In the genomic region with DNA sequence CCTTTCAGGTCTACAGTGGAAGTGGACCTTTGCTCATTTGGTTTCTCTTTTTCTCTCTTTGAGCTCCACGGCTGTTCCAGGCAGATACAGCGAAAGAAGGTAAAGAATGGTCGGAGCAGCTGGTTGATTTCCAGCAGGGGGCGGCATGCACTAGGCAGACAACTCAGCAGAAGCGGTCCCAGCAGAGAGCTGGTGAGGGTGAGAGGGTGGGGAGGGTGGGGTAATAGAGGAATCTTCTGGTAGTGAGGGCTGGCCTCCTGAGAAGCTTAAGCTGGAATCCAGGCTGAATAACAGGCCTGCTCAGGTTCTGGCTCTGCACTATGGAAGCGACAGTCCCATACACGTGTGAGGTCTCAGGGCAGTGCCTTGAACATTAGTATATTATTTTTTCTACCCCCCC, we compare ENCODE assay signal across 9 mouse cellular contexts. TPM values are rescaled to one million over a fixed set of nuclear protein-coding genes. Genes with fewer than 3 reads are reported as not detected.
DNase-seq lines count a peak whose midpoint lies in the region; ATAC-seq and TF ChIP-seq lines count a peak whose summit lies in the region.
"Had no signal": no experiment of that assay in that cellular context is flagged by ENCODE, and none has a peak within 500 bp of the region (broad histone marks: within the 10 kb centered on the region; RNA-seq: fewer than 3 reads in every experiment).

No protein-coding gene starts in this region.

- no peak for ATAC-seq in Patski
- ATAC-seq in forebrain, embryonic 15.5 days (replicated peaks), result peak; percentile 37
- peak; percentile 57; the same call in 1 of the 2 replicates for ATAC-seq in midbrain, embryonic 12.5 days (ENCODE audit: low FRiP score, low read depth)
- ATAC-seq in megakaryocyte, adult 5-6 weeks (ENCODE audit: poor library complexity, severe bottlenecking), result no peak

- TF ChIP-seq CTCF in Patski (IDR thresholded peaks at IDR 0.05), result peak; percentile 36

- 38% methylated on average over 7 of the region's 7 CpGs for WGBS in forebrain, embryonic 15.5 days
- WGBS in midbrain, embryonic 12.5 days, result 30% methylated on average over 7 of the region's 7 CpGs

- CTCF ChIA-PET in Patski (lab: Charles Lee), result interaction anchor here (0.9 to 1.4 kb wide), 4 partner anchors 11 to 42 kb away, joined by 3 to 5 read pairs (median 3); no protein-coding TSS in a partner anchor

- in situ Hi-C loops in Patski (cut with MboI; ENCODE audit: low pct_unique_long_range_greater_than_20kb), result no loop called here

- H3K36me3 ChIP-seq in forebrain, embryonic 15.5 days, result no peaks in the 10 kb centered on the region
- H3K36me3 ChIP-seq in midbrain, embryonic 12.5 days, result no peaks in the 10 kb centered on the region

- no peak overlapping the region for H3K9ac ChIP-seq in forebrain, embryonic 15.5 days (replicated peaks)
- no peak overlapping the region for H3K9ac ChIP-seq in midbrain, embryonic 12.5 days (replicated peaks)

- no peak overlapping the region for H3K4me2 ChIP-seq in forebrain, embryonic 15.5 days (replicated peaks)
- H3K4me2 ChIP-seq in midbrain, embryonic 12.5 days (replicated peaks), result no peak overlapping the region

- no peak overlapping the region for H3K4me3 ChIP-seq in forebrain, embryonic 15.5 days
- H3K4me3 ChIP-seq in midbrain, embryonic 12.5 days, result no peak overlapping the region

- H3K27me3 ChIP-seq in Patski, result peaks cover 7% of the 10 kb centered on the region
- H3K27me3 ChIP-seq in forebrain, embryonic 15.5 days, result no peaks in the 10 kb centered on the region
- no peaks in the 10 kb centered on the region for H3K27me3 ChIP-seq in midbrain, embryonic 12.5 days

- POLR2A ChIA-PET in Patski (lab: Charles Lee), result no interaction called here

- no peaks in the 10 kb centered on the region for H3K9me3 ChIP-seq in forebrain, embryonic 15.5 days
- no peaks in the 10 kb centered on the region for H3K9me3 ChIP-seq in midbrain, embryonic 12.5 days

- H3K27ac ChIP-seq in forebrain, embryonic 15.5 days (replicated peaks), result no peak overlapping the region
- H3K27ac ChIP-seq in midbrain, embryonic 12.5 days (replicated peaks), result no peak overlapping the region

- peaks cover 3% of the 10 kb centered on the region; the same call in 1 of the 2 replicates for H3K4me1 ChIP-seq in forebrain, embryonic 15.5 days
- H3K4me1 ChIP-seq in midbrain, embryonic 12.5 days, result 0 out of 2 replicates have a peak, but pooled peaks cover 3% of the 10 kb centered on the region

- peak; percentile 13 for DNase-seq in kidney, postnatal 10 days
- no peak for DNase-seq in kidney, adult 8-10 months
- DNase-seq in Patski (ENCODE audit: low read depth, low spot score) (no peak), adipocyte (ENCODE audit: low spot score) (no peak), MN1 (ENCODE audit: low spot score) (no peak)

RNA-seq across cellular contexts. Expression of gene Otol1, which starts 3.5 kb away (rescaled TPM):
- not detected for polyA plus RNA-seq in Patski (2021)
- polyA plus RNA-seq in forebrain, embryonic 15.5 days (2015; fragmentation: Nextera tagmentation; extraction: Ambion mirVana), result not detected in 2 replicates
- not detected in 2 replicates for polyA plus RNA-seq in midbrain, embryonic 12.5 days (2016; fragmentation: Nextera tagmentation; extraction: Ambion mirVana)
- total RNA-seq in megakaryocyte, adult 5-6 weeks (2015), result not detected in 2 replicates
- total RNA-seq in megakaryocyte, adult 5-6 weeks (2017), result not detected in 2 replicates
- polyA plus RNA-seq: spleen, adult 2 months had no signal

Comparison
In these comparisons a context has a peak if more than half of its experiments do, and no peak if none do; other contexts are left out.
1. ATAC-seq: peak in forebrain, embryonic 15.5 days (single experiment) and midbrain, embryonic 12.5 days (single experiment); none in Patski (single experiment) and megakaryocyte, adult 5-6 weeks (single experiment).